Comparison of ENCODE assay signal across 8 mouse cellular contexts in the genomic region with DNA sequence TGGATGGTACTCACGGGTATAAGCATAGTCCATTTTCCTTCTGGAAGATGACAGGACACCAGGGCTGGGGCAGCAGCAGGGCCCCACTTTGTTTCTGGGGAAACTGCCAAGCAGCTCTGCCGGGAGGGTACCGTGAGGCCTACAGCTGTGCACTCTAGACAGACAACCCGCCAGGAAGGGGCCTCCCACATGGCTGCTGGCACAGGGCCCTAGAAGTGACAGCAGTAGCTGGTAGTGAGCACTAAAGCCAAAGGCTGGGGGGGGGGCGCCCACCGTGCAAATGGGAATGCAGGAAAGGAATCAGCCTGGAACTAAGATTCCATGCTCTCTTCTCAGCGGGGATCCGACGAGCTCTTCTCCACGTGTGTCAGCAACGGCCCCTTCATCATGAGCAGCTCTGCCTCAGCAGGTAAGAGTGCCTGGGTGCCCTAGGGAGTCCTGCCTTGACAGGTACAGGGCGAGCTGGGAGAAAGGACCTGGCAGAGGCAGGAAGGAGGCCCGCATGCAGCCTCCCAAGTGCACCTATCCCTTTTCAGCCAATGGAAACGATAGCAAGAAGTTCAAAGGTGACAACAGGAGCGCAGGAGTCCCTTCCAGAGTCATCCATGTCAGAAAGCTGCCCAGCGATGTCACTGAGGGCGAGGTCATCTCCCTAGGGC. TPM values are rescaled to one million over a fixed set of nuclear protein-coding genes. Genes with fewer than 3 reads are reported as not detected.
A peak's percentile ranks its signal among the peaks of the same experiment; 100 is the strongest.
DNase-seq lines count a peak whose midpoint lies in the region; ATAC-seq and TF ChIP-seq lines count a peak whose summit lies in the region.

No protein-coding gene starts in this region.

- H3K4me3 ChIP-seq in embryonic facial prominence, embryonic 15.5 days (replicated peaks), result peak overlapping the region; percentile 97
- peak overlapping the region; percentile 98; the same call in 1 of the 2 replicates for H3K4me3 ChIP-seq in hindbrain, embryonic 10.5 days
- H3K4me3 ChIP-seq in lung, postnatal 0 days (ENCODE audit: low read depth, low read length), result no peak overlapping the region
- peak overlapping the region; percentile 99 for H3K4me3 ChIP-seq in stomach, embryonic 14.5 days (ENCODE audit: low read depth, low read length)

- no peaks in the 10 kb centered on the region for H3K9me3 ChIP-seq in embryonic facial prominence, embryonic 15.5 days (replicated peaks)
- H3K9me3 ChIP-seq in hindbrain, embryonic 10.5 days, result no peaks in the 10 kb centered on the region
- H3K9me3 ChIP-seq in lung, postnatal 0 days (ENCODE audit: low read length), result no peaks in the 10 kb centered on the region
- H3K9me3 ChIP-seq in stomach, embryonic 14.5 days (ENCODE audit: control insufficient read depth, low read depth, low read length), result no peaks in the 10 kb centered on the region

- 0 out of 2 replicates have a peak, but pooled peaks have one; percentile 10 for TF ChIP-seq EP300 in lung, postnatal 0 days (IDR thresholded peaks at IDR 0.05)

- TF ChIP-seq CTCF in lung, postnatal 0 days (IDR thresholded peaks at IDR 0.05), result no peak

- DNase-seq in testis, postnatal 10 days (ENCODE audit: low spot score), result peak; percentile 87
- no peak for DNase-seq in testis, postnatal 14 days (ENCODE audit: low spot score)
- no peak for DNase-seq in hindbrain, embryonic 10.5 days (ENCODE audit: low spot score)
- DNase-seq in layer of hippocampus, adult 9-11 months, result peak; percentile 85
- peak; percentile 77 for DNase-seq in lung, postnatal 0 days (ENCODE audit: low spot score)
- DNase-seq in T-cell, adult 2 months (ENCODE audit: low spot score), result no peak

- 0 out of 2 replicates have a peak overlapping the region, but pooled peaks have one; percentile 100 for H3K9ac ChIP-seq in embryonic facial prominence, embryonic 15.5 days
- H3K9ac ChIP-seq in lung, postnatal 0 days (replicated peaks; ENCODE audit: low read depth), result no peak overlapping the region
- H3K9ac ChIP-seq in stomach, embryonic 14.5 days (replicated peaks; ENCODE audit: low read depth, low read length), result 0 out of 2 replicates have a peak overlapping the region, but pooled peaks have one; percentile 6

- no peaks in the 10 kb centered on the region for H3K27me3 ChIP-seq in embryonic facial prominence, embryonic 15.5 days
- no peaks in the 10 kb centered on the region for H3K27me3 ChIP-seq in hindbrain, embryonic 10.5 days (ENCODE audit: insufficient read depth, poor library complexity, severe bottlenecking)
- H3K27me3 ChIP-seq in lung, postnatal 0 days (replicated peaks; ENCODE audit: insufficient read depth, low read length), result no peaks in the 10 kb centered on the region
- no peaks in the 10 kb centered on the region for H3K27me3 ChIP-seq in stomach, embryonic 14.5 days (ENCODE audit: control insufficient read depth, insufficient read depth, low read length)

- WGBS in embryonic facial prominence, embryonic 15.5 days, result 26% methylated on average over 17 of the region's 17 CpGs
- 74% methylated on average over 17 of the region's 17 CpGs for WGBS in hindbrain, embryonic 10.5 days
- 33% methylated on average over 16 of the region's 17 CpGs for WGBS in lung, postnatal 0 days
- 44% methylated on average over 17 of the region's 17 CpGs for WGBS in stomach, embryonic 14.5 days

- no peak for ATAC-seq in embryonic facial prominence, embryonic 15.5 days (ENCODE audit: insufficient number of reproducible peaks, low FRiP score, low TSS enrichment, low read depth)
- no peak for ATAC-seq in lung, postnatal 0 days
- ATAC-seq in stomach, embryonic 14.5 days (ENCODE audit: insufficient number of reproducible peaks, insufficient read depth, low FRiP score, low read depth), result no peak

- peak overlapping the region; percentile 91 for H3K4me2 ChIP-seq in embryonic facial prominence, embryonic 15.5 days (replicated peaks)
- peak overlapping the region; percentile 89 for H3K4me2 ChIP-seq in lung, postnatal 0 days (replicated peaks; ENCODE audit: low read depth, low read length)
- H3K4me2 ChIP-seq in stomach, embryonic 14.5 days (replicated peaks; ENCODE audit: low read depth, low read length), result peak overlapping the region; percentile 84

- H3K27ac ChIP-seq in embryonic facial prominence, embryonic 15.5 days (replicated peaks), result peak overlapping the region; percentile 69
- no peak overlapping the region for H3K27ac ChIP-seq in hindbrain, embryonic 10.5 days
- peak overlapping the region; percentile 47; the same call in 1 of the 2 replicates for H3K27ac ChIP-seq in lung, postnatal 0 days (ENCODE audit: low read length)
- H3K27ac ChIP-seq in stomach, embryonic 14.5 days (ENCODE audit: low read length), result peak overlapping the region; percentile 81; the same call in 1 of the 2 replicates

- peaks cover 66% of the 10 kb centered on the region for H3K4me1 ChIP-seq in embryonic facial prominence, embryonic 15.5 days
- H3K4me1 ChIP-seq in hindbrain, embryonic 10.5 days (replicated peaks), result peaks cover 49% of the 10 kb centered on the region
- peaks cover 27% of the 10 kb centered on the region for H3K4me1 ChIP-seq in lung, postnatal 0 days (ENCODE audit: insufficient read depth, low read depth, low read length)
- peaks cover 30% of the 10 kb centered on the region for H3K4me1 ChIP-seq in stomach, embryonic 14.5 days (ENCODE audit: control insufficient read depth, insufficient read depth, low read length)

- H3K36me3 ChIP-seq in embryonic facial prominence, embryonic 15.5 days, result peaks cover 64% of the 10 kb centered on the region
- H3K36me3 ChIP-seq in hindbrain, embryonic 10.5 days, result peaks cover 81% of the 10 kb centered on the region
- H3K36me3 ChIP-seq in lung, postnatal 0 days (ENCODE audit: insufficient read depth, low read length), result peaks cover 42% of the 10 kb centered on the region
- H3K36me3 ChIP-seq in stomach, embryonic 14.5 days (ENCODE audit: control insufficient read depth, insufficient read depth, low read length), result peaks cover 70% of the 10 kb centered on the region

RNA-seq across cellular contexts. Expression of a gene that starts 4.3 kb away (rescaled TPM):
- 299 and 325 TPM in 2 replicates for polyA plus RNA-seq in embryonic facial prominence, embryonic 15.5 days (2015; fragmentation: Nextera tagmentation; extraction: Ambion mirVana)
- 288 and 338 TPM in 2 replicates for polyA plus RNA-seq in hindbrain, embryonic 10.5 days (2016; fragmentation: Nextera tagmentation; extraction: Ambion mirVana)
- polyA plus RNA-seq in lung, postnatal 0 days (2015; fragmentation: Nextera tagmentation; extraction: Ambion mirVana), result 107 and 109 TPM in 2 replicates
- polyA plus RNA-seq in stomach, embryonic 14.5 days (2014; fragmentation: Nextera tagmentation; extraction: Ambion mirVana), result 237 and 275 TPM in 2 replicates

RNA-seq across cellular contexts. Expression of a gene that starts 15.7 kb away (rescaled TPM):
- 4.3 and 5.6 TPM in 2 replicates for polyA plus RNA-seq in embryonic facial prominence, embryonic 15.5 days (2015; fragmentation: Nextera tagmentation; extraction: Ambion mirVana)
- polyA plus RNA-seq in hindbrain, embryonic 10.5 days (2016; fragmentation: Nextera tagmentation; extraction: Ambion mirVana), result 10.0 and 15.1 TPM in 2 replicates
- polyA plus RNA-seq in lung, postnatal 0 days (2015; fragmentation: Nextera tagmentation; extraction: Ambion mirVana), result 2.2 and 2.4 TPM in 2 replicates
- 2.9 and 5.6 TPM in 2 replicates for polyA plus RNA-seq in stomach, embryonic 14.5 days (2014; fragmentation: Nextera tagmentation; extraction: Ambion mirVana)

RNA-seq across cellular contexts. Expression of a gene that starts 15.9 kb away (rescaled TPM):
- 59.9 and 68.2 TPM in 2 replicates for polyA plus RNA-seq in embryonic facial prominence, embryonic 15.5 days (2015; fragmentation: Nextera tagmentation; extraction: Ambion mirVana)
- 122 and 205 TPM in 2 replicates for polyA plus RNA-seq in hindbrain, embryonic 10.5 days (2016; fragmentation: Nextera tagmentation; extraction: Ambion mirVana)
- 3.9 and 4.8 TPM in 2 replicates for polyA plus RNA-seq in lung, postnatal 0 days (2015; fragmentation: Nextera tagmentation; extraction: Ambion mirVana)
- polyA plus RNA-seq in stomach, embryonic 14.5 days (2014; fragmentation: Nextera tagmentation; extraction: Ambion mirVana), result 41.3 and 51.7 TPM in 2 replicates

RNA-seq across cellular contexts. Expression of a gene that starts 27.5 kb away (rescaled TPM):
- polyA plus RNA-seq in embryonic facial prominence, embryonic 15.5 days (2015; fragmentation: Nextera tagmentation; extraction: Ambion mirVana), result 0.28 and 0.85 TPM in 2 replicates
- polyA plus RNA-seq in hindbrain, embryonic 10.5 days (2016; fragmentation: Nextera tagmentation; extraction: Ambion mirVana), result not detected in 2 replicates
- polyA plus RNA-seq in lung, postnatal 0 days (2015; fragmentation: Nextera tagmentation; extraction: Ambion mirVana), result 0.92 TPM in 1 of 2 replicates, not detected in the other
- 0.88 and 3.3 TPM in 2 replicates for polyA plus RNA-seq in stomach, embryonic 14.5 days (2014; fragmentation: Nextera tagmentation; extraction: Ambion mirVana)

RNA-seq across cellular contexts. Expression of a gene that starts 32.1 kb away (rescaled TPM):
- polyA plus RNA-seq in embryonic facial prominence, embryonic 15.5 days (2015; fragmentation: Nextera tagmentation; extraction: Ambion mirVana), result not detected in 2 replicates
- polyA plus RNA-seq in hindbrain, embryonic 10.5 days (2016; fragmentation: Nextera tagmentation; extraction: Ambion mirVana), result not detected in 2 replicates
- polyA plus RNA-seq in lung, postnatal 0 days (2015; fragmentation: Nextera tagmentation; extraction: Ambion mirVana), result not detected in 2 replicates
- not detected in 2 replicates for polyA plus RNA-seq in stomach, embryonic 14.5 days (2014; fragmentation: Nextera tagmentation; extraction: Ambion mirVana)

Comparison
In these comparisons a context has a peak if more than half of its experiments do, and no peak if none do; other contexts are left out.
1. DNase-seq: peak in testis, postnatal 10 days (single experiment), layer of hippocampus, adult 9-11 months (single experiment) and lung, postnatal 0 days (single experiment); none in testis, postnatal 14 days (single experiment), hindbrain, embryonic 10.5 days (single experiment) and T-cell, adult 2 months (single experiment).
2. Peak in every context shown above with its lines, with median percentiles within 50 percentile points of each other: H3K4me2 ChIP-seq.